Mouse (Mus musculus): Measurements from ENCODE around the gene Gm7694. TPM values are rescaled to one million over a fixed set of nuclear protein-coding genes. Genes with fewer than 3 reads are reported as not detected.

Gm7694 gene
- polyA plus RNA-seq, 1 experiment from 2014 or later: 5.1 TPM

- Histone ChIP-seq H3K9me3 (no peaks in the 10 kb centered on the region), H3K4me2 (no peak overlapping the region), H3K9ac (no peak overlapping the region), H3K36me3 (replicated peaks) (no peaks in the 10 kb centered on the region), H3K27me3 (no peaks in the 10 kb centered on the region), H3K4me1 (peaks cover 6% of the 10 kb centered on the region; the same call in 1 of the 2 replicates), H3K4me3 (replicated peaks) (no peak overlapping the region), H3K27ac (no peak overlapping the region)
- WGBS: 80% methylated on average over 6 of the region's 6 CpGs
- ATAC-seq (ENCODE audit: low FRiP score): no peak
Measured at GRCm38 (mm10) chr1:170311431-170311830, 5.3 kb upstream of the Gm7694 start.

DNA sequence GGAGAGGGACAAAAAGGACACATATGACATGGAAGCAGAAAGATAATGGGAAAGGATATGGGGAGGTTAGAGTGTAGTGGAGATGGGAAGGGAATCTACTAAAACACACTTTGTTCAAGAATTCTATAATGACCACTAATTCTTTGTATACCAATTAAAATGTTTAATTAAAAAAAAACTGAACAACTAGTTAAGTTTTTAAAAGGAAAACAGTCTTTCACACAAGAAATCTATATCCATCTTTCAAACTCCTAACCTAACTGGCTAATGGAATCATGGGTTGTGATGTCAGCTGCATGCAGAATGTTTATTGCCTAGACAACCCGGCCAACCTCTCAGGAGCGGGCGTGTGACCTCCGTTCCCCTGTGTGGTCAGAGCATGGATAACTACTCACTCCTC lies 2.4 kb upstream of the Gm7694 start, which contains the start of gene Spata46:
TSS of gene Spata46 (plus strand) at position 301 of the 400 bp plus-strand sequence.
- no peak within 1 kb of the TSS for H3K4me3 ChIP-seq (replicated peaks)
- WGBS: 92% methylated on average over 4 of the region's 4 CpGs
- H3K4me1 ChIP-seq: peaks cover 6% of the 10 kb centered on the region; the same call in 1 of the 2 replicates
- 0 out of 2 replicates have a peak, but pooled peaks cover 3% of the 10 kb centered on the region for H3K36me3 ChIP-seq (replicated peaks)
- no peaks in the 10 kb centered on the region for H3K9me3 ChIP-seq
- no peaks in the 10 kb centered on the region for H3K27me3 ChIP-seq
- H3K27ac ChIP-seq: no peak within 1 kb of the TSS
- ATAC-seq (ENCODE audit: low FRiP score): no peak
- H3K9ac ChIP-seq: no peak within 1 kb of the TSS
- no peak within 1 kb of the TSS for H3K4me2 ChIP-seq

GRCm38 (mm10) chr1:170305002-170305401 lies 1.1 kb downstream of the Gm7694 start:
- Histone ChIP-seq H3K27ac (no peak overlapping the region), H3K27me3 (no peaks in the 10 kb centered on the region), H3K4me2 (no peak overlapping the region), H3K9me3 (no peaks in the 10 kb centered on the region), H3K4me1 (peaks cover 5% of the 10 kb centered on the region; the same call in 1 of the 2 replicates), H3K36me3 (replicated peaks) (0 out of 2 replicates have a peak, but pooled peaks cover 12% of the 10 kb centered on the region), H3K9ac (no peak overlapping the region), H3K4me3 (replicated peaks) (no peak overlapping the region)
- ATAC-seq (ENCODE audit: low FRiP score): no peak
- WGBS: 97% methylated on average over 10 of the region's 10 CpGs

DNA sequence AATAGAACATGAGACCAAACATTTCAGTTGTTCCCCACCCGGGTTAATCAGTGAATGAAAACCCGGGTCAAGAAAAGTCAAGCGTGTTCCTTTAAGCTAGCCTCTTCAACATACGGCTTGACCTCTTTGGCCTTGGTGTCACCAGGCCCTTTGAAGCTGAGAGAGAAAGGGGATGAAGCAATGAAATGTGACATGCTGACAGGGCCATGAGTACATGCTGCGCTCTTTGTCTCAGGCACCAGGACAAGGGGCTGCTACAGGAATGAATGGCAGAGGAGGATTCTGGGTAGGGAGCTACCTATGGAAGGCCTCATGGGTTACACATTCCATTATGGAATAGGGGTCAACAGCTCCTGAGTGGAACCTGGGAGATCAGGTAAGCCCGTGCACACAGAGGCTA lies 3.0 kb downstream of the Gm7694 start:
- no peaks in the 10 kb centered on the region for H3K9me3 ChIP-seq
- 69% methylated on average over 6 of the region's 6 CpGs for WGBS

GRCm38 (mm10) chr1:170302456-170302855 lies 3.7 kb downstream of the Gm7694 start:
- Histone ChIP-seq H3K9me3 (no peaks in the 10 kb centered on the region), H3K27me3 (no peaks in the 10 kb centered on the region), H3K27ac (no peak overlapping the region), H3K4me2 (no peak overlapping the region), H3K36me3 (replicated peaks) (0 out of 2 replicates have a peak, but pooled peaks cover 12% of the 10 kb centered on the region), H3K4me1 (peaks cover 5% of the 10 kb centered on the region; the same call in 1 of the 2 replicates), H3K4me3 (replicated peaks) (no peak overlapping the region), H3K9ac (no peak overlapping the region)
- no peak for ATAC-seq (ENCODE audit: low FRiP score)
- WGBS: 82% methylated on average over 6 of the region's 6 CpGs

More for the DNA sequence above, 3.0 kb downstream of the Gm7694 start:
- peaks cover 5% of the 10 kb centered on the region; the same call in 1 of the 2 replicates for H3K4me1 ChIP-seq
- 0 out of 2 replicates have a peak, but pooled peaks cover 12% of the 10 kb centered on the region for H3K36me3 ChIP-seq (replicated peaks)
- no peak for ATAC-seq (ENCODE audit: low FRiP score)
- no peak overlapping the region for H3K4me3 ChIP-seq (replicated peaks)
- H3K4me2 ChIP-seq: no peak overlapping the region
- H3K27me3 ChIP-seq: no peaks in the 10 kb centered on the region
- H3K27ac ChIP-seq: no peak overlapping the region
- H3K9ac ChIP-seq: no peak overlapping the region

DNA sequence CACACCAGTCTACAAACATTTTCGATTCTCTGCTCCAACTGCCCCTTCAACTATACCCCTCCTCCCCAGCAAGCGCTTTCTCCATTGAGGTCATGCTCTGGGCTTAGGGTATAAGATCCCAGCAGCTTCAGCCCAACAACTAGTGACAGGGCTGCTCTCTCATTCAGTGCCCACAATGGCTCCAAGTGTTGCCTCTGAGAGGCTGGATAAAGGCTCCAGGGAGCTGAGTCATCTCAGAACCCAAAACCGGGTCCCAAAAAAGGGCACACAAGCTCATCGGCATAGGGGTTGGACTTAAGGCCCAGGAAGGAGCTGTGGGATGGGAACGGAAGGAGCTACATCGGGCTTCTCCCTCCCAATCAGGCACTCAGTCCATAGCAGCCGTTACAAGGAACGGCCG lies 4.4 kb downstream of the Gm7694 start:
- Histone ChIP-seq H3K27me3 (no peaks in the 10 kb centered on the region), H3K4me2 (no peak overlapping the region), H3K4me1 (peaks cover 5% of the 10 kb centered on the region; the same call in 1 of the 2 replicates), H3K9ac (no peak overlapping the region), H3K36me3 (replicated peaks) (0 out of 2 replicates have a peak, but pooled peaks cover 12% of the 10 kb centered on the region), H3K4me3 (replicated peaks) (no peak overlapping the region), H3K9me3 (no peaks in the 10 kb centered on the region), H3K27ac (no peak overlapping the region)
- no peak for ATAC-seq (ENCODE audit: low FRiP score)
- WGBS: 97% methylated on average over 9 of the region's 9 CpGs

DNA sequence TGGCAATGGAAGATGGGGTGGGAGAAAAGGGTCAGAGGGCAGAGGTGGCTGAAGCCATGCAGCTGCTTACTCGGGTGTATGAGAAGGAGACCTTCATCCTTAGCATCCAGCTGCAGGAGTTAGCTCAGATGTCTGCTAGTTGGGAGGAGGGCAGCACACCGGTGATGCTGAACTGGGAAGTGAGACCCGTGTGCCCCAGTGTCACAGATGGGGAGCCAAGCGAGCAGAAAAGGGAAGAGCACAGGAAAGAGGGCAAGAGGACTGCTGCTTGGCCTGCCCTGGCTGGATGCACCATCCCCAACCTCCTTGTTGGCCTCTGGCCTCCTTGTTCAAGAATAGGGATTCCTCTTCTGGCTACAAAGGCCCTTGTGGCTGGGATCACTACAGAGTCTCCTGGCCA lies 6.6 kb downstream of the Gm7694 start:
- Histone ChIP-seq H3K9me3 (no peaks in the 10 kb centered on the region), H3K27ac (no peak overlapping the region), H3K36me3 (replicated peaks) (0 out of 2 replicates have a peak, but pooled peaks cover 9% of the 10 kb centered on the region), H3K27me3 (no peaks in the 10 kb centered on the region), H3K4me2 (no peak overlapping the region), H3K9ac (no peak overlapping the region), H3K4me3 (replicated peaks) (no peak overlapping the region), H3K4me1 (peaks cover 11% of the 10 kb centered on the region; the same call in 1 of the 2 replicates)
- ATAC-seq (ENCODE audit: low FRiP score): no peak
- 83% methylated on average over 4 of the region's 4 CpGs for whole genome bisulfite sequencing

DNA sequence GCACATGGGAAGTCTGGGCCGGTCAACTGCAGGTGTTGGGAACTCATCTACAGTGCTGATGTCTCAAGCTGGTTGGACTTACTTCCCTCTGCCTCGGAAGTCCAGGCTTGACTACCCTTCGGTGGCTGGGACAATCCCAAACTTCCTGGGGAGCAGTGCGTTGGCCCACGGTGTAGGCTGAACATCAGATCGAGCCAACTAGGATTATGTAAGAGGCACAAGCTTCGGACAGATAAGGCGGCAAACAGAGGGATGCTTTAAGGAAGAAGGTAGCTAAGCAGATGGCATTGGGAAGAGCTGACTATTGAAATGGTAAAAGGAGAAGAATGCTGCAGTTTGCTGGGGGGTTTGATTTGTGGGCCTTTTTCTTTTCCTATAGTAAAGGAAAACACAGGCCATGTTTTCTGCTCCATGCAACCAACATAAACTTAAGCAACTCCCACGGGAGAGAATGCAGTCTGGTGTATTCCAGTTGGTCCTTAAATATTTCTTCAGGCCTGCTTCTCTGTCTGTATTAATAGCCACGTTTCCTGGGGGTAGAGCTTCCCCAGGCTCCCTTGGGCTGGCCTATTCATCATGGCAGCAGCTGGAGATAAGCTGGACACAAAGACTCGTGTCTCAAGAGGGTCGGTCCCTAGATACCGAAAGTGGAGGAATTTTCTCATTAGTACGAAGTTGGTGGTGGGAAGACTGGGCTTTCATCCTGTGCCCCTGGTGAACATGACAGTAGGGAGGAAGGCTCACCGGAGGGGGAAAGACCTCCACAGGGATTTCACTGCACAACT lies 11.2 kb downstream of the Gm7694 start:
- Histone ChIP-seq H3K36me3 (replicated peaks) (no peaks in the 10 kb centered on the region), H3K27ac (no peak overlapping the region), H3K27me3 (no peaks in the 10 kb centered on the region), H3K9ac (no peak overlapping the region), H3K4me3 (replicated peaks) (no peak overlapping the region), H3K4me1 (peaks cover 6% of the 10 kb centered on the region; the same call in 1 of the 2 replicates), H3K9me3 (no peaks in the 10 kb centered on the region), H3K4me2 (no peak overlapping the region)
- WGBS: 70% methylated on average over 15 of the region's 15 CpGs
- no peak for ATAC-seq (ENCODE audit: low FRiP score)

GRCm38 (mm10) chr1:170293257-170293656 lies 12.9 kb downstream of the Gm7694 start:
- H3K27me3 ChIP-seq: no peaks in the 10 kb centered on the region
- H3K4me2 ChIP-seq: no peak overlapping the region
- H3K4me3 ChIP-seq (replicated peaks): no peak overlapping the region
- no peaks in the 10 kb centered on the region for H3K9me3 ChIP-seq
- H3K36me3 ChIP-seq (replicated peaks): no peaks in the 10 kb centered on the region
- ATAC-seq (ENCODE audit: low FRiP score): no peak
- H3K27ac ChIP-seq: no peak overlapping the region
- 73% methylated on average over 5 of the region's 5 CpGs for WGBS
- no peak overlapping the region for H3K9ac ChIP-seq
- H3K4me1 ChIP-seq: peaks cover 6% of the 10 kb centered on the region; the same call in 1 of the 2 replicates

- Histone ChIP-seq H3K4me3 (replicated peaks) (no peak overlapping the region), H3K36me3 (replicated peaks) (no peaks in the 10 kb centered on the region), H3K27ac (no peak overlapping the region), H3K4me2 (no peak overlapping the region), H3K4me1 (peaks cover 6% of the 10 kb centered on the region; the same call in 1 of the 2 replicates), H3K9ac (no peak overlapping the region), H3K9me3 (no peaks in the 10 kb centered on the region), H3K27me3 (no peaks in the 10 kb centered on the region)
- peak; percentile 68 for ATAC-seq (ENCODE audit: low FRiP score)
- 43% methylated on average over 9 of the region's 9 CpGs for WGBS
Measured at GRCm38 (mm10) chr1:170292239-170292951, 13.7 kb downstream of the Gm7694 start.

- no peak for ATAC-seq (ENCODE audit: low FRiP score)
- Histone ChIP-seq H3K27me3 (no peaks in the 10 kb centered on the region), H3K4me1 (no peaks in the 10 kb centered on the region), H3K36me3 (replicated peaks) (no peaks in the 10 kb centered on the region), H3K4me3 (replicated peaks) (no peak overlapping the region), H3K9me3 (no peaks in the 10 kb centered on the region), H3K9ac (no peak overlapping the region), H3K27ac (no peak overlapping the region), H3K4me2 (no peak overlapping the region)
- WGBS: 77% methylated on average over 4 of the region's 4 CpGs
Measured at GRCm38 (mm10) chr1:170282415-170283129, 23.6 kb downstream of the Gm7694 start.

GRCm38 (mm10) chr1:170277016-170277415 lies 29.1 kb downstream of the Gm7694 start, which contains the start of gene Sh2d1b1:
TSS of gene Sh2d1b1 (plus strand) at chr1:170277320.
- H3K4me3 ChIP-seq (replicated peaks): no peak within 1 kb of the TSS
- H3K4me1 ChIP-seq: no peaks in the 10 kb centered on the region
- H3K9ac ChIP-seq: no peak within 1 kb of the TSS
- peaks cover 4% of the 10 kb centered on the region; the same call in 1 of the 2 replicates for H3K9me3 ChIP-seq
- ATAC-seq (ENCODE audit: low FRiP score): no peak
- no peak within 1 kb of the TSS for H3K4me2 ChIP-seq
- H3K27ac ChIP-seq: no peak within 1 kb of the TSS
- WGBS: 99% methylated on average over 3 of the region's 3 CpGs
- H3K36me3 ChIP-seq (replicated peaks): no peaks in the 10 kb centered on the region
- H3K27me3 ChIP-seq: no peaks in the 10 kb centered on the region
